Mouse (Mus musculus) kidney, embryonic 14.5 days (tissue): ENCODE data around the gene Ltbp3. TPM values are rescaled to one million over a fixed set of nuclear protein-coding genes. Genes with fewer than 3 reads are reported as not detected.

ENCODE experiments used
- ATAC-seq: fragments of 200-750 bp; cut with Nextera tagmentation; 2 replicates; pipeline ENCODE4 v1.8.0; 2017; ENCODE audit warnings: moderate number of reproducible peaks, mild to moderate bottlenecking, moderate TSS enrichment, moderate library complexity; ENCODE audit not compliant: low FRiP score, low TSS enrichment
- H3K27ac ChIP-seq: fragments of 300-500 bp; sonication (generic); 2 replicates; pipeline ENCODE4 v1.5.1; 2014; ENCODE audit warnings: low read depth, mild to moderate bottlenecking, low read length, moderate library complexity, mixed read lengths
- H3K27me3 ChIP-seq: fragments of 300-500 bp; sonication (generic); 2 replicates; pipeline ENCODE4 v1.6.1; 2014; ENCODE audit warnings: mild to moderate bottlenecking, low read length; ENCODE audit not compliant: control insufficient read depth, insufficient read depth
- H3K36me3 ChIP-seq: fragments of 300-500 bp; sonication (generic); 2 replicates; pipeline ENCODE4 v1.6.1; 2014; ENCODE audit warnings: low read length, mixed read lengths; ENCODE audit not compliant: control insufficient read depth, insufficient read depth
- H3K4me1 ChIP-seq: fragments of 300-500 bp; sonication (generic); 2 replicates; pipeline ENCODE4 v1.6.1; 2014; ENCODE audit warnings: low read length, mixed read lengths; ENCODE audit not compliant: control insufficient read depth, insufficient read depth
- H3K4me2 ChIP-seq: fragments of 300-500 bp; sonication (generic); replicated peaks from 2 replicates; pipeline ENCODE4 v1.6.1; 2014; ENCODE audit warnings: low read depth, mild to moderate bottlenecking, low read length
- H3K4me3 ChIP-seq: fragments of 300-500 bp; sonication (generic); 2 replicates; pipeline ENCODE4 v1.5.1; 2014; ENCODE audit warnings: mild to moderate bottlenecking, low read length
- H3K9ac ChIP-seq: fragments of 300-500 bp; sonication (generic); 2 replicates; pipeline ENCODE4 v1.6.1; 2014; ENCODE audit warnings: low read depth, mild to moderate bottlenecking, low read length, moderate library complexity
- H3K9me3 ChIP-seq: fragments of 300-500 bp; sonication (generic); 2 replicates; pipeline ENCODE4 v1.6.1; 2016; ENCODE audit warnings: low read length; ENCODE audit not compliant: control insufficient read depth
- WGBS: fragments of 180-500 bp; shearing (Covaris S2); extraction: QIAGEN DNeasy Blood & Tissue Kit; methylation state at CpG from one replicate; pipeline ENCODE4 v1.1.7; 2014; 5-methylcytosine and 5-hydroxymethylcytosine counted together
- polyA plus RNA-seq: library from polyadenylated mRNA; unstranded; fragments of >200 nt; fragmentation: Nextera tagmentation; extraction: Ambion mirVana; gene quantifications from 2 replicates; pipeline ENCODE4 v1.2.1, GENCODE M21; 2014

Gene Ltbp3
- polyA plus RNA-seq, 1 experiment from 2014 or later: 27.1 TPM

GRCm38 (mm10) chr19:5803041-5803880 is 62.6 kb downstream of the Ltbp3 start:
- peaks cover 11% of the 10 kb centered on the region for H3K36me3 ChIP-seq
- H3K4me2 ChIP-seq: peak overlapping the region; percentile 73
- no peaks in the 10 kb centered on the region for H3K9me3 ChIP-seq
- peaks cover 32% of the 10 kb centered on the region for H3K4me1 ChIP-seq
- H3K4me3 ChIP-seq: peak overlapping the region; percentile 94
- H3K27me3 ChIP-seq: no peaks in the 10 kb centered on the region
- peak; percentile 96 for ATAC-seq
- peak overlapping the region; percentile 99 for H3K9ac ChIP-seq
- H3K27ac ChIP-seq: peak overlapping the region; percentile 99
- under 1% methylated on average over 67 of the region's 67 CpGs for WGBS

GRCm38 (mm10) chr19:5803881-5804279 is 63.2 kb downstream of the Ltbp3 start:
- Histone ChIP-seq H3K4me3 (peak overlapping the region; percentile 18), H3K36me3 (peaks cover 6% of the 10 kb centered on the region), H3K4me2 (peak overlapping the region; percentile 47), H3K9ac (peak overlapping the region; percentile 61), H3K27me3 (no peaks in the 10 kb centered on the region), H3K9me3 (no peaks in the 10 kb centered on the region), H3K4me1 (peaks cover 32% of the 10 kb centered on the region), H3K27ac (peak overlapping the region; percentile 98)
- WGBS: 1% methylated on average over 16 of the region's 16 CpGs
- 0 out of 2 replicates have a peak, but pooled peaks have one; percentile 8 for ATAC-seq

- 25% methylated on average over 8 of the region's 8 CpGs for WGBS
- Histone ChIP-seq H3K9me3 (no peaks in the 10 kb centered on the region), H3K4me3 (no peak overlapping the region), H3K36me3 (0 out of 2 replicates have a peak, but pooled peaks cover 2% of the 10 kb centered on the region), H3K4me2 (peak overlapping the region; percentile 47; the same call in 1 of the 2 replicates), H3K27ac (peak overlapping the region; percentile 98), H3K9ac (peak overlapping the region; percentile 61; the same call in 1 of the 2 replicates), H3K4me1 (peaks cover 33% of the 10 kb centered on the region), H3K27me3 (no peaks in the 10 kb centered on the region)
- ATAC-seq: no peak
Observed at GRCm38 (mm10) chr19:5804371-5804899, 63.7 kb downstream of the Ltbp3 start.

GRCm38 (mm10) chr19:5806051-5806808 is 65.5 kb downstream of the Ltbp3 start:
- H3K4me1 ChIP-seq: peaks cover 50% of the 10 kb centered on the region
- H3K4me3 ChIP-seq: no peak overlapping the region
- ATAC-seq: no peak
- WGBS: 5% methylated on average over 8 of the region's 8 CpGs
- peak overlapping the region; percentile 88 for H3K27ac ChIP-seq
- no peaks in the 10 kb centered on the region for H3K27me3 ChIP-seq
- peak overlapping the region; percentile 13; the same call in 1 of the 2 replicates for H3K4me2 ChIP-seq
- peak overlapping the region; percentile 44; the same call in 1 of the 2 replicates for H3K9ac ChIP-seq
- no peaks in the 10 kb centered on the region for H3K36me3 ChIP-seq
- H3K9me3 ChIP-seq: no peaks in the 10 kb centered on the region

- Histone ChIP-seq H3K4me3 (no peak overlapping the region), H3K36me3 (no peaks in the 10 kb centered on the region), H3K27ac (peak overlapping the region; percentile 88), H3K4me1 (peaks cover 56% of the 10 kb centered on the region), H3K9me3 (no peaks in the 10 kb centered on the region), H3K27me3 (no peaks in the 10 kb centered on the region), H3K9ac (0 out of 2 replicates have a peak overlapping the region, but pooled peaks have one; percentile 23), H3K4me2 (no peak overlapping the region)
- 33% methylated on average over 6 of the region's 6 CpGs for WGBS
- ATAC-seq: no peak
Observed at GRCm38 (mm10) chr19:5806809-5807205, 66.1 kb downstream of the Ltbp3 start.

GRCm38 (mm10) chr19:5807740-5808139 is 67.0 kb downstream of the Ltbp3 start:
- H3K9me3 ChIP-seq: no peaks in the 10 kb centered on the region
- H3K36me3 ChIP-seq: no peaks in the 10 kb centered on the region
- WGBS: 67% methylated on average over 3 of the region's 3 CpGs
- H3K27me3 ChIP-seq: no peaks in the 10 kb centered on the region
- H3K4me3 ChIP-seq: no peak overlapping the region
- peaks cover 65% of the 10 kb centered on the region for H3K4me1 ChIP-seq
- no peak overlapping the region for H3K4me2 ChIP-seq
- no peak overlapping the region for H3K9ac ChIP-seq
- ATAC-seq: no peak
- peak overlapping the region; percentile 30; the same call in 1 of the 2 replicates for H3K27ac ChIP-seq

Other genes starting within 250 kb of the Ltbp3 start
- 0.19 TPM in 1 of 2 replicates, not detected in the other for gene 1700020D05Rik, start 237.1 kb upstream of the Ltbp3 start, polyA plus RNA-seq
- 5.7 and 6.5 TPM in 2 replicates for gene Snx32, start 230.4 kb upstream of the Ltbp3 start, polyA plus RNA-seq
- 11.1 and 11.8 TPM in 2 replicates for gene Ovol1, start 180.3 kb upstream of the Ltbp3 start, polyA plus RNA-seq
- gene Ap5b1, start 172.9 kb upstream of the Ltbp3 start, polyA plus RNA-seq: 7.6 and 9.2 TPM in 2 replicates
- gene Rnaseh2c, start 139.0 kb upstream of the Ltbp3 start, polyA plus RNA-seq: 159 and 182 TPM in 2 replicates
- 31.5 and 36.0 TPM in 2 replicates for gene Kat5, start 130.7 kb upstream of the Ltbp3 start, polyA plus RNA-seq
- gene Rela, start 103.4 kb upstream of the Ltbp3 start, polyA plus RNA-seq: 42.4 and 49.8 TPM in 2 replicates
- gene Sipa1, start 77.2 kb upstream of the Ltbp3 start, polyA plus RNA-seq: 17.4 and 26.8 TPM in 2 replicates
- 26.8 and 33.6 TPM in 2 replicates for gene Map3k11, start 52.2 kb upstream of the Ltbp3 start, polyA plus RNA-seq
- gene Pcnx3, start 52.0 kb upstream of the Ltbp3 start, polyA plus RNA-seq: 31.2 and 35.4 TPM in 2 replicates
- gene Kcnk7, start 36.5 kb upstream of the Ltbp3 start, polyA plus RNA-seq: 0.39 and 0.42 TPM in 2 replicates
- 8.8 and 11.5 TPM in 2 replicates for gene Ehbp1l1, start 14.6 kb upstream of the Ltbp3 start, polyA plus RNA-seq
- 92.8 and 114 TPM in 2 replicates for gene Fam89b, start 11.3 kb upstream of the Ltbp3 start, polyA plus RNA-seq
- gene Scyl1, start 30.5 kb downstream of the Ltbp3 start, polyA plus RNA-seq: 54.7 and 73.5 TPM in 2 replicates
- 17.4 and 26.5 TPM in 2 replicates for gene Frmd8, start 134.4 kb downstream of the Ltbp3 start, polyA plus RNA-seq
- 3.3 and 3.5 TPM in 2 replicates for gene Slc25a45, start 136.9 kb downstream of the Ltbp3 start, polyA plus RNA-seq
- gene Tigd3, start 153.2 kb downstream of the Ltbp3 start, polyA plus RNA-seq: 2.9 and 4.0 TPM in 2 replicates
- 132 and 167 TPM in 2 replicates for gene Dpf2, start 172.1 kb downstream of the Ltbp3 start, polyA plus RNA-seq
- gene Cdc42ep2, start 183.9 kb downstream of the Ltbp3 start, polyA plus RNA-seq: 10.5 and 10.8 TPM in 2 replicates
- 74.2 and 95.3 TPM in 2 replicates for gene Pola2, start 223.3 kb downstream of the Ltbp3 start, polyA plus RNA-seq
- gene Slc22a20, start 245.2 kb downstream of the Ltbp3 start, polyA plus RNA-seq: not detected in 2 replicates